Mouse (Mus musculus) bone marrow macrophage, adult 2 months (primary cell): ENCODE results near the gene Klrb1.

Source experiments
- CTCF ChIP-seq: IDR thresholded peaks from 2 replicates; pipeline ENCODE4 v1.5.1; 2012; ENCODE audit warnings: low read depth, mild to moderate bottlenecking, low read length, moderate library complexity
- POLR2A ChIP-seq: IDR thresholded peaks from 2 replicates; pipeline ENCODE4 v1.6.1; 2012; ENCODE audit warnings: mild to moderate bottlenecking, low read depth, low read length, borderline replicate concordance

- no peak for TF ChIP-seq CTCF
- TF ChIP-seq POLR2A, result no peak
Observed at GRCm38 (mm10) chr6:128736100-128736499, 13.2 kb upstream of the Klrb1 start.
